Mouse (Mus musculus) gastrocnemius, adult 8-10 months (tissue): ENCODE data around the gene Fcgr1. TPM values are rescaled to one million over a fixed set of nuclear protein-coding genes. Genes with fewer than 3 reads are reported as not detected.

Source experiments
- microRNA-seq: library from miRNA; unstranded; fragments of <30 nt; microRNA quantifications from one replicate; pipeline ENCODE4 v1.2.0, GENCODE M21; 2022
- total RNA-seq, 4 experiments: library from RNA; stranded (reverse); gene quantifications; 2 replicates each; pipeline ENCODE4 v1.2.4; 2022

Gene Fcgr1
- total RNA-seq, 4 experiments from 2014 or later = 0.70 TPM; not detected in 3

Small RNAs within 50 kb of the gene (microRNA-seq; reads per million reads assigned to microRNA genes)
- gene Gm47311 (not detected), gene Gm47313 (not detected)

Other genes starting within 250 kb of the Fcgr1 start
- 10 to 100 TPM; 11.3 to 16.8 (median 16.2) TPM for gene Vps45, start 235.5 kb downstream of the Fcgr1 start, total RNA-seq
- gene Otud7b, start 189.4 kb downstream of the Fcgr1 start, total RNA-seq = 10 to 100 TPM; 61.8 to 77.4 (median 75.8) TPM
- gene Mtmr11, start 132.0 kb downstream of the Fcgr1 start, total RNA-seq = 1 to 10 TPM in 3 of 4 experiments, under 1 TPM in 1; 0.68 to 2.1 (median 1.3) TPM
- 10 to 100 TPM in 3 of 4 experiments, 1 to 10 TPM in 1; 9.9 to 12.9 (median 11.6) TPM for gene Sf3b4, start 121.6 kb downstream of the Fcgr1 start, total RNA-seq
- gene Sv2a, start 112.8 kb downstream of the Fcgr1 start, total RNA-seq = under 1 TPM; 0.16 to 0.34 (median 0.23) TPM
- 10 to 100 TPM; 21.8 to 30.6 (median 25.6) TPM for gene Bola1, start 74.3 kb downstream of the Fcgr1 start, total RNA-seq
- 1 to 10 TPM in 2 of 4 experiments, under 1 TPM in 1, not detected in 1; 0.65 to 2.3 (median 1.3) TPM for gene Hist2h2ab, start 74.1 kb downstream of the Fcgr1 start, total RNA-seq
- gene Hist2h2ac, start 73.1 kb downstream of the Fcgr1 start, total RNA-seq = 10 to 100 TPM in 2 of 4 experiments, 1 to 10 TPM in 2; 4.4 to 13.7 (median 9.9) TPM
- gene Hist2h2be, start 72.8 kb downstream of the Fcgr1 start, total RNA-seq = 1 to 10 TPM; 4.3 to 5.9 (median 5.2) TPM
- gene Hist2h3c2, start 54.8 kb downstream of the Fcgr1 start, total RNA-seq = 1 to 10 TPM; 2.6 to 7.1 (median 4.9) TPM
- 100 to 1,000 TPM; 141 to 187 (median 153) TPM for gene Hist2h2aa2, start 53.7 kb downstream of the Fcgr1 start, total RNA-seq
- gene Hist2h2aa1, start 48.5 kb downstream of the Fcgr1 start, total RNA-seq = 1 to 10 TPM in 3 of 4 experiments, not detected in 1; 2.7 to 5.0 (median 4.8) TPM
- not detected for gene Hist2h3c1, start 47.3 kb downstream of the Fcgr1 start, total RNA-seq
- 1 to 10 TPM; 5.6 to 8.2 (median 6.8) TPM for gene Hist2h4, start 30.7 kb downstream of the Fcgr1 start, total RNA-seq
- 10 to 100 TPM; 19.4 to 22.9 (median 20.8) TPM for gene Hist2h3b, start 25.3 kb downstream of the Fcgr1 start, total RNA-seq
- gene Hist2h2bb, start 24.2 kb downstream of the Fcgr1 start, total RNA-seq = 10 to 100 TPM; 18.8 to 38.2 (median 24.3) TPM
- gene BC107364, start 158.3 kb upstream of the Fcgr1 start, total RNA-seq = not detected
- 100 to 1,000 TPM; 562 to 917 (median 709) TPM for gene Hfe2, start 231.2 kb upstream of the Fcgr1 start, total RNA-seq